Mouse (Mus musculus) frontal cortex, postnatal 10 days (tissue): ENCODE results near the gene Gm10330.
"Not testable (repeated sequence)": the region's sequence is repeated elsewhere in the genome, so short reads cannot be mapped to it uniquely, and the experiment has no call there.

Experiments
- DNase-seq, 2 experiments: peaks; one replicate each; pipeline ENCODE4 v3.0.0; 2022; ENCODE audit warnings: low spot score in 2 of 2, mixed read lengths in 1 of 2

The Gm10330 gene

DNA sequence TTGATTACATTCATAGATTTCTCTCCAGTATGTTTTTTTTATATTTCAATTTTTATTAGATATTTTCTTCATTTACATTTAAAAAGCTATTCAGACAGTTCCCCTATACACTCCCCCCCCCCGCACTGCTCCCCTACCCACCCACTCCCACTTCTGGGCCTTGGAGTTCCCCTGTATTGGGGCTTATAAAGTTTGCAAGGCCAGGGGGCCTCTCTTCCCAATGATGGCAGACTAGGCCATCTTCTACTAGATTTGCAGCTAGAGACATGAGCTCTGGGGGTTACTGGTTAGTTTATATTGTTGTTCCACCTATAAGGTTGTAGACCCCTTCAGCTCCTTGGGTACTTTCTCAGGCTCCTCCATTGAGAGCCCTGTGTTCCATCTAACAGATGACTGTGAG lies at the start of gene Gm10330:
TSS of gene Gm10330 (minus strand) at position 101 of the 400 bp plus-strand sequence.
- not testable (repeated sequence) for DNase-seq

DNA sequence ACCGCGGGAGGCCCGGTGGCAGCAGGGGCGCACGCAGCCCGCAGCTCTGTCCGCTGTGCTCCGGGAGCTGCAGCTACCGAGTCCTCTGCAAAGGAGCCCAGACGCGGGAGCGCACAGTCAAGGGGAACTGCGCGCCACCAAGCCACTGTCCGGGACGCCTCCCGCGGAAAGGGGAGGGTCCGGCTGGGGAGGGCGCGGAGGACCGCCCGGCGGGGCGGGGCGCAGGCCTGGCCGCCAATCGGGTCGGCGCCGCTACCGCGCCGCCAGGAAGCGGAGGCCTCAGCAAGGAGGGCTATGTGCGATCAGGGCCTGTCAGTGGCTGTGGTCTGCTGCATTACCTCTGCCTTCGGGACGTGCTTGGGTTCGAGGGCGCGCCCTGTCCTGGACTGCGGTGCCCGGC lies 20.7 kb upstream of the Gm10330 start:
- DNase-seq, result not testable (repeated sequence)

DNA sequence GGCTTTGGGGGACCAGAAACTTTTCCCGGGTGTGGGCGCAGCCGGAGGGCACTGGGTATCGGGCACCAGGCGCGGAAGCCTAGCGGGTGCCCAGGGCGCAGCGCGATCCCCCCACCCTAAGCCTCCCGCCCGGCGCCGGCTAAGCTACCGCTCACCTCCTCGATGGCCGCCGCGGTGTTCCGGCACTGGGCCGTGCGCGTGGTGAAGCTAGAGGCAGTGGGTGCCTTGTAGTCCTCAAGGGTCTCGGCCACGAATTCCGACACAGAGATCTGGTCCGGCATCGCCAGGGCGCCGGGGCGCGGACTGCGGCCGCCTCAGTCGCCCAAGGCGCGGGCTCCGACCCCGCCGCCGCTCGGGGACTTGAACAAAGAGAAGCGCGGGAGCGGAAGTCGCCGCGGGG lies 20.3 kb upstream of the Gm10330 start:
- DNase-seq, result not testable (repeated sequence)
